Mouse (Mus musculus): ENCODE measurements around the gene Il27ra.
A peak's percentile ranks its signal among the peaks of the same experiment; 100 is the strongest.

Il27ra gene

GRCm38 (mm10) chr8:84042066-84042947 lies at the start of gene Il27ra:
Gene Il27ra, minus strand, starts transcription at chr8:84042589.
- DNase-seq (ENCODE audit: low spot score): peak; percentile 55

- DNase-seq (ENCODE audit: low spot score): no peak
Observed at GRCm38 (mm10) chr8:84090585-84090984, 48.2 kb upstream of the Il27ra start.

- DNase-seq (ENCODE audit: low spot score): no peak
Observed at GRCm38 (mm10) chr8:84089277-84089676, 46.9 kb upstream of the Il27ra start.

GRCm38 (mm10) chr8:84087821-84088220 lies 45.4 kb upstream of the Il27ra start:
- no peak for DNase-seq (ENCODE audit: low spot score)

- DNase-seq (ENCODE audit: low spot score): no peak
Observed at GRCm38 (mm10) chr8:84087156-84087555, 44.8 kb upstream of the Il27ra start.

GRCm38 (mm10) chr8:84084341-84085115 lies 42.1 kb upstream of the Il27ra start:
- DNase-seq (ENCODE audit: low spot score): no peak

GRCm38 (mm10) chr8:84083829-84084241 lies 41.4 kb upstream of the Il27ra start:
- no peak for DNase-seq (ENCODE audit: low spot score)

- no peak for DNase-seq (ENCODE audit: low spot score)
Observed at GRCm38 (mm10) chr8:84079206-84079605, 36.8 kb upstream of the Il27ra start.

GRCm38 (mm10) chr8:84076849-84077248 lies 34.5 kb upstream of the Il27ra start:
- no peak for DNase-seq (ENCODE audit: low spot score)

GRCm38 (mm10) chr8:84076412-84076811 lies 34.0 kb upstream of the Il27ra start:
- no peak for DNase-seq (ENCODE audit: low spot score)

- DNase-seq (ENCODE audit: low spot score): no peak
Observed at GRCm38 (mm10) chr8:84073230-84073976, 31.0 kb upstream of the Il27ra start.

- DNase-seq (ENCODE audit: low spot score): no peak
Observed at GRCm38 (mm10) chr8:84072321-84072720, 29.9 kb upstream of the Il27ra start.

- no peak for DNase-seq (ENCODE audit: low spot score)
Observed at GRCm38 (mm10) chr8:84071921-84072320, 29.5 kb upstream of the Il27ra start.

- no peak for DNase-seq (ENCODE audit: low spot score)
Observed at GRCm38 (mm10) chr8:84070667-84071066, 28.3 kb upstream of the Il27ra start.

- DNase-seq (ENCODE audit: low spot score): no peak
Observed at GRCm38 (mm10) chr8:84070241-84070640, 27.9 kb upstream of the Il27ra start.

GRCm38 (mm10) chr8:84069750-84070149 lies 27.4 kb upstream of the Il27ra start:
- no peak for DNase-seq (ENCODE audit: low spot score)

- DNase-seq (ENCODE audit: low spot score): no peak
Observed at GRCm38 (mm10) chr8:84069169-84069568, 26.8 kb upstream of the Il27ra start.

- DNase-seq (ENCODE audit: low spot score): no peak
Observed at GRCm38 (mm10) chr8:84068316-84069035, 26.1 kb upstream of the Il27ra start.

- DNase-seq (ENCODE audit: low spot score): no peak
Observed at GRCm38 (mm10) chr8:84067911-84068310, 25.5 kb upstream of the Il27ra start.

GRCm38 (mm10) chr8:84067047-84067573 lies 24.7 kb upstream of the Il27ra start:
- DNase-seq (ENCODE audit: low spot score): peak; percentile 99

GRCm38 (mm10) chr8:84066291-84066930 lies 24.0 kb upstream of the Il27ra start, which contains the start of gene Rfx1:
Gene Rfx1, plus strand, starts transcription at chr8:84066834.
- peak; percentile 98 for DNase-seq (ENCODE audit: low spot score)

Data from ovary, postnatal 14 days (tissue).